Mouse (Mus musculus): ENCODE results near the gene Fam24a.

Fam24a gene

GRCm38 (mm10) chr7:131333564-131333963 is at the start of gene Fam24a:
Fam24a (plus strand) TSS chr7:131333864.
- DNase-seq (ENCODE audit: inconsistent age in 2 of 2, low spot score in 1 of 2): no peak

GRCm38 (mm10) chr7:131297151-131297550 is 36.5 kb upstream of the Fam24a start:
- DNase-seq (ENCODE audit: inconsistent age in 2 of 2, low spot score in 1 of 2): no peak

GRCm38 (mm10) chr7:131303340-131303739 is 30.3 kb upstream of the Fam24a start:
- no peak for DNase-seq (ENCODE audit: inconsistent age in 2 of 2, low spot score in 1 of 2)

- no peak for DNase-seq (ENCODE audit: inconsistent age in 2 of 2, low spot score in 1 of 2)
These were observed 26.9 kb upstream of the Fam24a start for GRCm38 (mm10) chr7:131306733-131307132.

GRCm38 (mm10) chr7:131314493-131314892 is 19.2 kb upstream of the Fam24a start:
- no peak for DNase-seq (ENCODE audit: inconsistent age in 2 of 2, low spot score in 1 of 2)

GRCm38 (mm10) chr7:131317587-131317986 is 16.1 kb upstream of the Fam24a start:
- no peak for DNase-seq (ENCODE audit: inconsistent age in 2 of 2, low spot score in 1 of 2)

GRCm38 (mm10) chr7:131318340-131318739 is 15.3 kb upstream of the Fam24a start:
- DNase-seq (ENCODE audit: inconsistent age in 2 of 2, low spot score in 1 of 2): no peak

GRCm38 (mm10) chr7:131322192-131322591 is 11.5 kb upstream of the Fam24a start, which contains the start of gene Cuzd1:
Cuzd1 (minus strand) TSS chr7:131322292.
- no peak for DNase-seq (ENCODE audit: inconsistent age in 2 of 2, low spot score in 1 of 2)

GRCm38 (mm10) chr7:131327054-131327453 is 6.6 kb upstream of the Fam24a start:
- DNase-seq (ENCODE audit: inconsistent age in 2 of 2, low spot score in 1 of 2): no peak

- no peak for DNase-seq (ENCODE audit: inconsistent age in 2 of 2, low spot score in 1 of 2)
These were observed 4.2 kb upstream of the Fam24a start, which contains the start of gene Fam24b for GRCm38 (mm10) chr7:131329416-131329815. Fam24b (minus strand) TSS chr7:131329516.

- DNase-seq (ENCODE audit: inconsistent age in 2 of 2, low spot score in 1 of 2): no peak
These were observed 2.0 kb upstream of the Fam24a start for GRCm38 (mm10) chr7:131331688-131332087.

GRCm38 (mm10) chr7:131337502-131338068 is 3.9 kb downstream of the Fam24a start:
- no peak for DNase-seq (ENCODE audit: inconsistent age in 2 of 2, low spot score in 1 of 2)

GRCm38 (mm10) chr7:131345856-131346541 is 12.3 kb downstream of the Fam24a start:
- DNase-seq (ENCODE audit: inconsistent age in 2 of 2, low spot score in 1 of 2): no peak

- no peak for DNase-seq (ENCODE audit: inconsistent age in 2 of 2, low spot score in 1 of 2)
These were observed 22.4 kb downstream of the Fam24a start for GRCm38 (mm10) chr7:131356105-131356504.

GRCm38 (mm10) chr7:131362269-131362614 is 28.6 kb downstream of the Fam24a start:
- no peak for DNase-seq (ENCODE audit: inconsistent age in 2 of 2, low spot score in 1 of 2)

GRCm38 (mm10) chr7:131362615-131363300 is 29.1 kb downstream of the Fam24a start, which contains the start of gene 2310057M21Rik:
2310057M21Rik (minus strand) TSS chr7:131362759.
- DNase-seq (ENCODE audit: inconsistent age in 2 of 2, low spot score in 1 of 2): peak; percentile 96 to 98

GRCm38 (mm10) chr7:131364131-131364530 is 30.5 kb downstream of the Fam24a start:
- no peak for DNase-seq (ENCODE audit: inconsistent age in 2 of 2, low spot score in 1 of 2)

GRCm38 (mm10) chr7:131370648-131371469 is 37.2 kb downstream of the Fam24a start, which contains the start of gene Pstk:
Pstk (plus strand) TSS chr7:131371141.
- peak; percentile 93 to 97 for DNase-seq (ENCODE audit: inconsistent age in 2 of 2, low spot score in 1 of 2)

GRCm38 (mm10) chr7:131371470-131371860 is 37.8 kb downstream of the Fam24a start:
- no peak for DNase-seq (ENCODE audit: inconsistent age in 2 of 2, low spot score in 1 of 2)

GRCm38 (mm10) chr7:131371880-131372651 is 38.4 kb downstream of the Fam24a start:
- peak in 1 of 2 experiments; percentile 38 for DNase-seq (ENCODE audit: inconsistent age in 2 of 2, low spot score in 1 of 2)

Data from adrenal gland, adult (tissue).